Mouse (Mus musculus): Measurements from ENCODE around the gene Kazn.

DNA sequence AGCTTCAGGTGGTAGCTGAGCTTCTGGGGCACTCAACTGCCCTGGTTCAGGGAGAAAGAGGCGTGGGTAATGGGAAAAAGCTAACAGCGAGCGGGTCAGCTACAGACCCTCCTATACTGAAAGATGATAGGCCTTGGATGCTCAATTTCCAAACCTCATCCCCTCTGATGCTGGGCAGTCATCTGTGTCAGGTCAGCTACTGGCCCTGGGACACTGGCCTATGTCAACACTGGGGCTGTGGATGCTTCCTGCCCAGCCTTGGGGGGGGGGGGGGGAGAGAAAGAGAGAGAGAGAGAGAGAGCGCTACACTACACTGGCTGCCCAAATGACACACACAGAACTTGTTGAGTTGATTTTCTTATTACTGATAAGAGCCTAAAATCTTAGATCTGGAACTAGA is 28.6 kb upstream of the Kazn start:
- TF ChIP-seq HCFC1 (IDR thresholded peaks at IDR 0.05; ENCODE audit: borderline replicate concordance, insufficient read depth, low read length) (no peak), ZNF384 (IDR thresholded peaks at IDR 0.05; ENCODE audit: low read depth, low read length) (no peak), MAFK (IDR thresholded peaks at IDR 0.05; ENCODE audit: insufficient read depth, low read depth, low read length) (no peak), ZC3H11A (IDR thresholded peaks at IDR 0.05; ENCODE audit: borderline replicate concordance, low read depth, low read length) (no peak)

Data from ES-E14 (cell line).